Comparison of ENCODE assay signal across 13 mouse cellular contexts in genomic region chr10:83210968-83211583, GRCm38 (mm10).
DNase-seq lines count a peak whose midpoint lies in the region; ATAC-seq lines count a peak whose summit lies in the region.
"Had no signal": no experiment of that assay in that cellular context is flagged by ENCODE, and none has a peak within 500 bp of the region (broad histone marks: within the 10 kb centered on the region; RNA-seq: fewer than 3 reads in every experiment).

No protein-coding gene starts in this region.

- no peak overlapping the region for H3K27ac ChIP-seq in limb, embryonic 11.5 days (replicated peaks; ENCODE audit: low read depth, low read length)
- no peak overlapping the region for H3K27ac ChIP-seq in limb, embryonic 10.5 days
- H3K27ac ChIP-seq in embryonic facial prominence, embryonic 14.5 days (replicated peaks; ENCODE audit: low read depth, low read length) = no peak overlapping the region
- no peak overlapping the region for H3K27ac ChIP-seq in intestine, embryonic 15.5 days
- H3K27ac ChIP-seq: embryonic facial prominence, embryonic 12.5 days; limb, embryonic 15.5 days; lung, embryonic 15.5 days had no signal

- H3K4me2 ChIP-seq in limb, embryonic 11.5 days (ENCODE audit: low read depth, severe bottlenecking) = no peak overlapping the region
- H3K4me2 ChIP-seq in embryonic facial prominence, embryonic 14.5 days (ENCODE audit: low read depth, low read length) = no peak overlapping the region
- no peak overlapping the region for H3K4me2 ChIP-seq in intestine, embryonic 15.5 days (replicated peaks)
- H3K4me2 ChIP-seq: embryonic facial prominence, embryonic 12.5 days; limb, embryonic 15.5 days; lung, embryonic 15.5 days had no signal

- H3K36me3 ChIP-seq in limb, embryonic 11.5 days (ENCODE audit: control insufficient read depth, insufficient read depth, low read length) = no peaks in the 10 kb centered on the region
- no peaks in the 10 kb centered on the region for H3K36me3 ChIP-seq in limb, embryonic 10.5 days
- H3K36me3 ChIP-seq in embryonic facial prominence, embryonic 14.5 days (ENCODE audit: control insufficient read depth, insufficient read depth, low read length) = no peaks in the 10 kb centered on the region
- no peaks in the 10 kb centered on the region for H3K36me3 ChIP-seq in intestine, embryonic 15.5 days
- H3K36me3 ChIP-seq: embryonic facial prominence, embryonic 12.5 days; limb, embryonic 15.5 days; lung, embryonic 15.5 days had no signal

- H3K27me3 ChIP-seq in limb, embryonic 11.5 days (ENCODE audit: control insufficient read depth, insufficient read depth, low read length) = no peaks in the 10 kb centered on the region
- no peaks in the 10 kb centered on the region for H3K27me3 ChIP-seq in limb, embryonic 10.5 days (ENCODE audit: low read depth, poor library complexity, severe bottlenecking)
- no peaks in the 10 kb centered on the region for H3K27me3 ChIP-seq in embryonic facial prominence, embryonic 14.5 days (replicated peaks; ENCODE audit: control insufficient read depth, insufficient read depth, low read length)
- no peaks in the 10 kb centered on the region for H3K27me3 ChIP-seq in intestine, embryonic 15.5 days (replicated peaks)
- H3K27me3 ChIP-seq: embryonic facial prominence, embryonic 12.5 days; limb, embryonic 15.5 days; lung, embryonic 15.5 days had no signal

- no peak overlapping the region for H3K4me3 ChIP-seq in limb, embryonic 11.5 days (ENCODE audit: low read depth, low read length)
- H3K4me3 ChIP-seq in limb, embryonic 10.5 days = no peak overlapping the region
- H3K4me3 ChIP-seq in embryonic facial prominence, embryonic 14.5 days (ENCODE audit: low read depth, low read length) = no peak overlapping the region
- no peak overlapping the region for H3K4me3 ChIP-seq in intestine, embryonic 15.5 days (replicated peaks)
- H3K4me3 ChIP-seq: embryonic facial prominence, embryonic 12.5 days; limb, embryonic 15.5 days; lung, embryonic 15.5 days had no signal

- H3K9me3 ChIP-seq in limb, embryonic 11.5 days (ENCODE audit: control insufficient read depth, low read length) = no peaks in the 10 kb centered on the region
- H3K9me3 ChIP-seq in limb, embryonic 10.5 days (replicated peaks) = no peaks in the 10 kb centered on the region
- H3K9me3 ChIP-seq in embryonic facial prominence, embryonic 14.5 days (ENCODE audit: control insufficient read depth, low read length) = no peaks in the 10 kb centered on the region
- H3K9me3 ChIP-seq in intestine, embryonic 15.5 days = no peaks in the 10 kb centered on the region
- H3K9me3 ChIP-seq: embryonic facial prominence, embryonic 12.5 days; limb, embryonic 15.5 days; lung, embryonic 15.5 days had no signal

- peak; percentile 27 for DNase-seq in limb, embryonic 11.5 days (ENCODE audit: low spot score)
- no peak for DNase-seq in limb, embryonic 10.5 days (ENCODE audit: low spot score)
- DNase-seq in NIH3T3 (ENCODE audit: low read depth) = peak; percentile 57
- no peak for DNase-seq in embryonic facial prominence, embryonic 14.5 days (ENCODE audit: low spot score)
- DNase-seq in mesoderm, embryonic 11.5 days (ENCODE audit: low read depth, low spot score) = peak; percentile 47
- no peak for DNase-seq in spleen, adult 18-20 months
- DNase-seq: cerebellum, adult 9-10 months; kidney, adult 9 months; thymus, postnatal 25 days had no signal

- no peak for ATAC-seq in limb, embryonic 11.5 days (ENCODE audit: insufficient number of reproducible peaks, low FRiP score, low TSS enrichment, low read depth)
- peak; percentile 30; the same call in 1 of the 2 replicates for ATAC-seq in embryonic facial prominence, embryonic 14.5 days (ENCODE audit: low read depth)
- no peak for ATAC-seq in intestine, embryonic 15.5 days

- WGBS in limb, embryonic 11.5 days = 80% methylated on average over 6 of the region's 6 CpGs
- 82% methylated on average over 6 of the region's 6 CpGs for WGBS in limb, embryonic 10.5 days
- 41% methylated on average over 6 of the region's 6 CpGs for WGBS in embryonic facial prominence, embryonic 14.5 days
- WGBS in intestine, embryonic 15.5 days = 69% methylated on average over 6 of the region's 6 CpGs

- H3K4me1 ChIP-seq in limb, embryonic 11.5 days (ENCODE audit: control insufficient read depth, insufficient read depth, low read length) = peaks cover 4% of the 10 kb centered on the region; the same call in 1 of the 2 replicates
- H3K4me1 ChIP-seq in limb, embryonic 10.5 days = peaks cover 24% of the 10 kb centered on the region
- peaks cover 7% of the 10 kb centered on the region; the same call in 1 of the 2 replicates for H3K4me1 ChIP-seq in embryonic facial prominence, embryonic 14.5 days (ENCODE audit: control insufficient read depth, insufficient read depth, low read length)
- no peaks in the 10 kb centered on the region for H3K4me1 ChIP-seq in intestine, embryonic 15.5 days (replicated peaks)
- H3K4me1 ChIP-seq: lung, embryonic 15.5 days had no signal

- no peak overlapping the region for H3K9ac ChIP-seq in limb, embryonic 11.5 days (ENCODE audit: low read length)
- no peak overlapping the region for H3K9ac ChIP-seq in embryonic facial prominence, embryonic 14.5 days (ENCODE audit: low read depth, low read length)
- no peak overlapping the region for H3K9ac ChIP-seq in intestine, embryonic 15.5 days
- H3K9ac ChIP-seq: embryonic facial prominence, embryonic 12.5 days; limb, embryonic 15.5 days; lung, embryonic 15.5 days had no signal

Comparison
In these comparisons a context has a peak if more than half of its experiments do, and no peak if none do; other contexts are left out.
1. DNase-seq: peak in limb, embryonic 11.5 days (single experiment), NIH3T3 (single experiment) and mesoderm, embryonic 11.5 days (single experiment); none in limb, embryonic 10.5 days (single experiment), embryonic facial prominence, embryonic 14.5 days (single experiment) and spleen, adult 18-20 months (0 of 2).